Mouse (Mus musculus) small intestine, adult 10 weeks (tissue): ENCODE measurements around the gene Tmc2. TPM values are rescaled to one million over a fixed set of nuclear protein-coding genes. Genes with fewer than 3 reads are reported as not detected.

Experiments used
- polyA plus RNA-seq: library from polyadenylated mRNA; stranded (reverse); fragments of 350-450 nt; fragmentation: Illumina TruSeq; extraction: RNeasy Lipid Tissue Mini Kit (QIAGEN cat#74804); gene quantifications from one replicate; pipeline ENCODE4 v1.2.3, GENCODE M21; 2014; ENCODE audit warnings: low replicate concordance

Gene Tmc2
- polyA plus RNA-seq, result not detected

DNA sequence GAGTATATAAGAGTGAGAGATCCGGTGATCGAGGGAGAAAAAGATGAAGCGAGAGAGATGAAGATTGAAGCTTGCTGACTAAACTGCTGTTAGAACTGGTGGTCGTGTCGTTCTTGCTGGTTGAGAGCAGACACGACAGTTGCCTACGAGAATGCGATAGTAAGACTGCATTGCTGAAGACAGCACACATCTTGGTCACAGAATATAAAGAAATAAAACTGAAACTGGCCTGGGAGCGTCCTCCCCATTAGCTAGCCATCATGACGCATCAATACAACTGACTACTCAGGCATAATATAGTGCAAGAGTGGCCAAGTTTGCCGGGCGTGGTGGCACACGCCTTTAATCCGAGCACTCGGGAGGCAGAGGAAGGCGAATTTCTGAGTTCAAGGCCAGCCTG is at the start of gene Tmc2:
Gene Tmc2, plus strand, starts transcription at position 301 of the 400 bp plus-strand sequence.

DNA sequence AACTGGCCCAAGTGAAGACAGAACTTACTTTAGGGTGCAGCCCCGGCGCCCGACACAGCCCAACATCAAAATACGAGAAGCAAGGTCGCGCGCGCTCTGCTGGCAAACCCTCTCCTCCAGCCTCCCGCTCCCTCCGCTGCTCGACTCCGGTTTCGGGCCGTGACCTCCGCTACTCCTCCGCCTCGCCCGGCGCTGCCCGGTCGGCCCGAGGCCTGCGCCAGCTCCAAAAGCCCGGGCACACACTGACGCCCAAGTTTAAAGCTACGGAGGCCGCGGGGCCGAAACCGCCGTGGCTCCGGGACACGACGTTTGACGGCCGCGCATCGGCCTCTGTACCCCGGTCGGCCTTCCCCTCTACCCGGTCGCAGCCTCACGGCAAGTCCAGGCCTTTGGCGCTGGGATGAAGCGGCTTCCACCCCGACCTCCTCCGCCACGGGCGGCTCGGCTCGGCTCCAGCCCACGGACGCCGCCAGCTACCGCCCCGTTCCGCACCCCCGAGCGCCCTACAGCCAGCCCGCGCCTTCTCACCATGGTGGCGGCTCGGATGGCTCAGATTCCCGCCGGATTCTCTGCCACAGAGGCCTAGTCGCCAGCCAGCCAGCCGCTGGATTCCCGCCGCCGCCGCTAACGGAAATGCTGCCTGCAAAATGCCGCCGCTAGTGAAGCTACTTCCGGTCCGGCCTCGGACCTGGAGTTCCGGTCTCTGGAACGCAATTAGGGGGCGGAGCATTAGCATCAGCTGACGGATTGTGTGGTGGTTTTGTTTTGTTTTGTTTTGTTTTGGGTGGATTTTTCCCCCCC is 16.1 kb upstream of the Tmc2 start, which contains the start of gene Snrpb:
Gene Snrpb, minus strand, starts transcription at position 698 of the 801 bp plus-strand sequence.

DNA sequence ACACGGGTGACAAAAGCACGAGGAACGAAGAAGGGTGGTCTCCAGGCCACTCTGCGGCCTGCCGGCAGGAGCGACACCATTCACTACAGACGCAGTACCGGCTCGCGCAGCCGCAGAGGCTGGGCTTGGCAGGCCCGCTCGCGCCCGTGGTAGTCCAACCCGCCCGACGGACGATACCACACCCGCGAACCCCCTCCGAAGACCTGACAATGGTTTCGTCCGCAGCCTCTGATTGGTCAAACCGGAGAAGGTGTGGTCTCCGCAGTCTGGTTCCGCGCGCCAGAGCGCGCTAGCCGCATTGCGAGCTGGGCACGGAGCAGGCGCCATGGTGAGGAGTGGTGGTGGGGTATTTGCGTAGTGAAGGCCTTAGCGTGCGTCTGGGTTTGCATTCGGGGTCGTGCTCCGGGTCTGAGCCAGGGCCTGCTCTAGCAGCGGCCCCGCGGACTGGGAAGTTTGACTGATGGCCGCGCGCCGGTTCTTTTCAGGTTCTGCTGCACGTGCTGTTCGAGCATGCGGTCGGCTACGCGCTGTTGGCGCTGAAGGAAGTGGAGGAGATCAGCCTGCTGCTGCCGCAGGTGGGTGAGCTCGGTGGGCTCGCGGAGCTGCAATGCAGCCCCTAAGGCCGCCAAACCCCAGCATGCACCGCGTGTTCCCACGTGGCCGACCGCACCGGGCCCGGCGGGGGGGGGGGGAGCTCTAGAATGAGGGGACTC is 79.3 kb downstream of the Tmc2 start, which contains the start of gene Nop56:
Gene Nop56, plus strand, starts transcription at position 282 of the 713 bp plus-strand sequence.

DNA sequence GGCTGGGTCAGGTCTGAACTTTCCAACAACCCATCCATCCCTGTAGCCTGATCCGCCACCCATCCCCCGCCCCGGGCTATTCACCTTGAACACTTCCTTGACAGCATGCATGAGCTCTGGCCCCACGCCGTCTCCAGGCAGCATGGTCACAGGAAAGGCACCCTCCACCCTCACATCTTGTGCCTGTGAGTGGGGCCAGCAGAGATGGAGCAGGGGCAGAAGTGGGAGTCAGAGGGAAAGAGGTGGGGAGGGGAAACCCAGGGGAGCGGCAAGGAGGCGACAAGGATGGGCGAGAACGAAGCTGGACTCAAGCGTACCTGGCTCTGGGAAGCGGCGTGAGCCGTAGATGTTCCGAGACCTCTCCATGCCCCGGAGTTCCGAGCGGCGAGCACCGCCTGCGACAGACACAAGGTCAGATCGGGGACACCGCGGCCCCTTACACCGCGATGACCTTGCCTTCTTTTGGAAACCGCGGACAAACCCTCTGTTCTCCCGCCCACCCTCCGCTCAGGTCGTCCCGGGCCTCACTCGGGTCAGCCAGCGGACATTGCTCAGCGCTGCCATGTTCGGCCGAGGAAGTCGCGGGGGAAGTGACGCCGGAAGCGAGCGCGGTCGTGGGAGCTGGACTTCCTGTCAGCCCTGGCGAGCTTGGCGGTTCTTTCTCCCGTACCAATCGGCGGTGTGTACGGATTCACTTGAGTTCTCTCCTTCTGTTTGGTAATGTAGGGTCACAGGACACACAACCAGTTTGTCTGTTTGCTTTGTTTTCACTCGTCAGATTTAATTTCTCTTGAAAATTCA is 89.1 kb downstream of the Tmc2 start, which contains the start of gene Idh3b:
Gene Idh3b, minus strand, starts transcription at position 694 of the 801 bp plus-strand sequence.

DNA sequence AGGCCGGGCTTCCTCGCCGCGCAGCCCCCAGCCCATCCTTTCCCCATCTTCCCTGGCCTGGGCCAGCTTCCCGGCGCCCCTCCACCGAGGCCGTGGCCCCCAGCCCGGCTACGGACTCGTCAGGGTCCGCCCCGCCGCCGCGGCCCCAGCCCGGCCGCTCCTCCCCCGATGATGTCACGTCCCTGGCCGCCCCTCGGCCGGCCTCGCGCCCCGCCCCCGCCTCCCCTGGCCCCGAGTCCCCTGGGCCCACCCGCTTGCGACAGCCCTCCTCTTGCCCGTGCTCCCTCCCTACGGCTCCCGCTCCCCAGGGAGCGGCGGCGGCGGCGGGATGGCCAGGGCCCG is 99.9 kb downstream of the Tmc2 start, which contains the start of gene Ebf4:
Gene Ebf4, plus strand, starts transcription at position 234 of the 342 bp plus-strand sequence.

Other genes starting within 250 kb of the Tmc2 start
- not detected for gene Tgm3, start 182.8 kb upstream of the Tmc2 start, polyA plus RNA-seq
- gene Tgm6, start 82.8 kb upstream of the Tmc2 start, polyA plus RNA-seq, result not detected
- gene Snrpb, start 15.8 kb upstream of the Tmc2 start, polyA plus RNA-seq, result 7.1 TPM
- gene Nop56, start 79.2 kb downstream of the Tmc2 start, polyA plus RNA-seq, result 62.0 TPM
- 97.2 TPM for gene Idh3b, start 89.4 kb downstream of the Tmc2 start, polyA plus RNA-seq
- gene Ebf4, start 100.0 kb downstream of the Tmc2 start, polyA plus RNA-seq, result not detected
- gene Cpxm1, start 202.4 kb downstream of the Tmc2 start, polyA plus RNA-seq, result not detected
- gene Gm28372, start 210.0 kb downstream of the Tmc2 start, polyA plus RNA-seq, result not detected
- gene 1700020A23Rik, start 210.1 kb downstream of the Tmc2 start, polyA plus RNA-seq, result not detected
- not detected for gene Tmem239, start 211.3 kb downstream of the Tmc2 start, polyA plus RNA-seq
- gene Vps16, start 229.1 kb downstream of the Tmc2 start, polyA plus RNA-seq, result 16.3 TPM
- gene Pced1a, start 229.5 kb downstream of the Tmc2 start, polyA plus RNA-seq, result 3.5 TPM